Mouse (Mus musculus): ENCODE data around the gene Mbip. TPM values are rescaled to one million over a fixed set of nuclear protein-coding genes. Genes with fewer than 3 reads are reported as not detected.

The Mbip gene
- polyA plus RNA-seq, 1 experiment from 2014 or later = 49.7 TPM

- WGBS = 77% methylated on average over 2 of the region's 2 CpGs
- no peaks in the 10 kb centered on the region for H3K4me1 ChIP-seq
- H3K27ac ChIP-seq (replicated peaks) = no peak overlapping the region
- no peak overlapping the region for H3K4me3 ChIP-seq
- H3K36me3 ChIP-seq = no peaks in the 10 kb centered on the region
- H3K27me3 ChIP-seq = no peaks in the 10 kb centered on the region
- ATAC-seq (replicated peaks) = no peak
- no peak overlapping the region for H3K9ac ChIP-seq (replicated peaks)
- no peak overlapping the region for H3K4me2 ChIP-seq (replicated peaks)
- H3K9me3 ChIP-seq = no peaks in the 10 kb centered on the region
These were observed 61.5 kb downstream of the Mbip start for GRCm38 (mm10) chr12:56284210-56284609.

- no peaks in the 10 kb centered on the region for H3K36me3 ChIP-seq
- no peak overlapping the region for H3K4me3 ChIP-seq
- H3K4me1 ChIP-seq = no peaks in the 10 kb centered on the region
- no peak overlapping the region for H3K27ac ChIP-seq (replicated peaks)
- H3K27me3 ChIP-seq = no peaks in the 10 kb centered on the region
- no peak overlapping the region for H3K4me2 ChIP-seq (replicated peaks)
- H3K9ac ChIP-seq (replicated peaks) = no peak overlapping the region
- no peak for ATAC-seq (replicated peaks)
- H3K9me3 ChIP-seq = no peaks in the 10 kb centered on the region
- WGBS = 83% methylated on average over 3 of the region's 3 CpGs
These were observed 64.0 kb downstream of the Mbip start for GRCm38 (mm10) chr12:56281649-56282048.

Other genes starting within 250 kb of the Mbip start
- 8.2 and 11.0 TPM in 2 replicates for gene Nkx2-1, start 191.0 kb upstream of the Mbip start, polyA plus RNA-seq (2015; fragmentation: Nextera tagmentation; extraction: Ambion mirVana)